Mouse (Mus musculus): ENCODE results near the gene Pramel4.
"Not testable (repeated sequence)": the region's sequence is repeated elsewhere in the genome, so short reads cannot be mapped to it uniquely, and the experiment has no call there.

The Pramel4 gene

DNA sequence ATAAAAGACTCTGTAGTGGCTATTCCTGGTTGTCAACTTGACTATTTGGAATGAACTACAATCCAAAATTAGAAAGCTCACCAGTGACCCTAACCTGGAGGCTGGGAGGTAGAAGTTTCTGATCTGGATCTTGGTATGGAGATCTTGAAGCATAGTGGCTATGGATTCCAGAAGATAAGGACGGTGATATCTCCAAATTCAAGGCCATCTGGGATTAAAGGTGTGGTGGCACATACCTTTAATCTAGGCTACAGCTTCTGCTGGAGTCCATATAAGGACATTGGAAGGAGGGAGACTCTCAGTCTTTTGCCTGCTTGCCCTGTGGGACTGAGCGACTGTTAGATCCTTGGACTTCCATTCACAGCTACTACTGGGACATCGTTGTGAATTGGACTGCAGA lies at the start of gene Pramel4:
TSS of gene Pramel4 (plus strand) at position 301 of the 400 bp plus-strand sequence.
- in situ Hi-C loops (cut with MboI, MseI): not testable (repeated sequence)

DNA sequence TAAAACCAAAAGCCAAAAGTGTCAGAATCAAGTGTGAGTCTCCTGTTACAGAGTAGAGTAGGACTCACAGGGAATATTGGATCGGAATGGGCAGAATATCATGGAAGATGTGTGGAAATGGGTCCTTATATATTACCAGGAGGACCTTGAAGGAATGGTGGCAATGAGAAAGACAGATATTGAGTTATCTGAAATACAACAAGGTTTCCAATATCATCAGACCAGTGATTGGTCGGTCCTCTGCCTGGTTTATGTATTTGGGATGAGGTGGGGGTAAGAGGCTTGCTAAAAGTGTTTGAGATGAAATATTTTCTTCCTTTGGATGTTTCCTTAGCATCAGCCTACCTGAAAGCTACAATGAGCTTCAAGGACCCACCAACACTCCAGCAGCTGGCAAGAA lies 47.2 kb downstream of the Pramel4 start, which contains the start of gene Gm13102:
TSS of gene Gm13102 (plus strand) at position 301 of the 400 bp plus-strand sequence.
- in situ Hi-C loops (cut with MboI, MseI): not testable (repeated sequence)

All from regulatory T cell (primary cell).